Mouse (Mus musculus): ENCODE measurements around the gene Rpl14. TPM values are rescaled to one million over a fixed set of nuclear protein-coding genes. Genes with fewer than 3 reads are reported as not detected.
A peak's percentile ranks its signal among the peaks of the same experiment; 100 is the strongest.
"Not testable (repeated sequence)": the region's sequence is repeated elsewhere in the genome, so short reads cannot be mapped to it uniquely, and the experiment has no call there.

The Rpl14 gene
- 767 and 782 TPM in 2 replicates for polyA plus RNA-seq (2015; fragmentation: Nextera tagmentation; extraction: Ambion mirVana)

DNA sequence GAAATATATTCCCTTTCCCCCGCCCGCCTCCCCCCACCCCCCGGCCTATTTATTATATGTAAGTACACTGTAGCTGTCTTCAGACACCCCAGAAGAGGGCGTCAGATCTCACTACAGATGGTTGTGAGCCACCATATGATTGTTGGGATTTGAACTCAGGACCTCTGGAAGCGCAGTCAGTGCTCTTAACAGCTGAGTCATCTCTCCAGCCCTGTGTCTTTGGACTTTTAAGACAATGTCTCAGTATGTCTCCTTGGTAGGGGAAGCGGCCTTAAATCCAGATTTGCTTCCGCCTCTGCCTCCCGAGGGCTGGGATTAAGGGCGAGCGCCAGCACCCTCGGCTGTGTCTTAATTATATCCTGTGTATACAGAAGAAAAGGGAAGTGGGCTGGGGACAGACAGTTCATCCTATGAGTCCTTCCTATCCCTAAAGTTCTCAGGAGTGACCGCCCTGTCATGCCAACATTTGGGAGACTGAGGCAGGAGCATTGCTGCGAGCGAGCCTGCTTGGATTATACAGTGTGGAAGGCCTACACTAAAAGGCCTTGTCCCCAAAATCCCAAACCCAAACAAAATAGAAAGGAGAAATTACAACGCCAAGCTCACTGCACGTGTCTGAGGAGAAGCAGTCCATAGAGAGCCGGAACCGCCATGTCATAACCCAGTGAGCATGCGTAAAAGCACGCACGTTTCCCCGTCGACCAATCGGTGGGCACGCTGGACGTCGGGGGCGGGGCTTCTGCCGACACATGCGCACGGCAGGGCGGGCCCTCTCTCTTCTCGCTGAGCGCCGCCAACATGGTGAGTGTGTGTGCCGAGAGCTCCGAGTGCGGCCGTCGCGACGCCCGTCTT is at the start of gene Rpl14:
Gene Rpl14 (plus strand): TSS at position 704 of the 852 bp plus-strand sequence.
- H3K9ac ChIP-seq (ENCODE audit: low read length): peak within 1 kb of the TSS; percentile 91
- H3K4me2 ChIP-seq (ENCODE audit: low read depth, low read length): peak within 1 kb of the TSS; percentile 94
- WGBS: 3% methylated on average over 43 of the region's 43 CpGs
- peaks cover 27% of the 10 kb centered on the region for H3K36me3 ChIP-seq (ENCODE audit: control insufficient read depth, insufficient read depth, low read length)
- peak within 1 kb of the TSS; percentile 68 for H3K4me3 ChIP-seq (ENCODE audit: low read length)
- peak within 1 kb of the TSS; percentile 80 for H3K27ac ChIP-seq (ENCODE audit: low read length)
- peaks cover 14% of the 10 kb centered on the region for H3K4me1 ChIP-seq (replicated peaks; ENCODE audit: control insufficient read depth, insufficient read depth, low read length)
- no peaks in the 10 kb centered on the region for H3K27me3 ChIP-seq (ENCODE audit: control insufficient read depth, insufficient read depth, low read depth, low read length)
- H3K9me3 ChIP-seq (ENCODE audit: control insufficient read depth, low read length): no peaks in the 10 kb centered on the region
- peak; percentile 99 for ATAC-seq (ENCODE audit: low read depth)

DNA sequence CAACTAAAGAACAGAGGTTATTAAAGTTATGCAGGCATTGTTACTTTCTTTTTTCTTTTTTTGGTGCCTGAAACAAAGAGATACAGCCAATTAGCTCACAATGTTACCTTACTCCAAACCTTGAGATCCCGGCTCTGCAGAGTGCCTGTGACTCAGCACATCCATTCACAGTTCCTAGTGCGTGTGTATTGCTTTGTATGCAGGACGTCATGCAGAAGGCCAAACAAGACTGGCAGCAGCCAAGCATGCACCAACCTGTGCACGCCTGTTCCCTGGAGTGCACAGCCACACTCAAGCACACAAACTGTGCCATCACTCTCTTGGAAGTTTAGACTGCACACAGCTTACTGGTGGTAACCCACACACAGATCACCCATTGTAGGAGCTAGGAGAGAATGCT is 44.0 kb upstream of the Rpl14 start:
- no peaks in the 10 kb centered on the region for H3K27me3 ChIP-seq (ENCODE audit: control insufficient read depth, insufficient read depth, low read depth, low read length)
- no peak overlapping the region for H3K27ac ChIP-seq (ENCODE audit: low read length)
- H3K9me3 ChIP-seq (ENCODE audit: control insufficient read depth, low read length): no peaks in the 10 kb centered on the region
- no peak overlapping the region for H3K4me3 ChIP-seq (ENCODE audit: low read length)
- 69% methylated on average over 4 of the region's 4 CpGs for WGBS
- no peak overlapping the region for H3K9ac ChIP-seq (ENCODE audit: low read length)
- H3K4me1 ChIP-seq (replicated peaks; ENCODE audit: control insufficient read depth, insufficient read depth, low read length): no peaks in the 10 kb centered on the region
- no peak for ATAC-seq (ENCODE audit: low read depth)
- H3K36me3 ChIP-seq (ENCODE audit: control insufficient read depth, insufficient read depth, low read length): no peaks in the 10 kb centered on the region
- H3K4me2 ChIP-seq (ENCODE audit: low read depth, low read length): no peak overlapping the region

DNA sequence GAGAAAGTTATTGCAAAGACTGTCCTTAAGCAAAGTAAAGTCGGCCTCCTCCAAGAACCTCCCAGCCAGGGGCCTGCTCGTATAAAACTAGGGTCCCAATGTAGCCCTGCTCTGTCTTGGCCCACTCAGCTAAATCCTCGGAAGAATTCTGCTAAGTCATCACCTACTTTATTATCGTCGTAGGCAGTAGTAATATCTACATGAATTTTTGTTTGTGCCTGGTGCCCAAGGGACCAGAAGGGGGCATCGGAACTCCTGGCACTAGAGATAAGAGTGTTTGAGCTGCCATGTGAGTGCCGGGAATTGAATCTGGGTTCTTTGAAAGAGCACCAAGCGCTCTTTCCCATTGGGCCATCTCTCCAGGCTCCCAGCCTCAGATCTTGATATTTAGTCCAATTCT is 43.3 kb upstream of the Rpl14 start:
- Histone ChIP-seq H3K4me2 (ENCODE audit: low read depth, low read length) (no peak overlapping the region), H3K9me3 (ENCODE audit: control insufficient read depth, low read length) (no peaks in the 10 kb centered on the region), H3K4me3 (ENCODE audit: low read length) (no peak overlapping the region), H3K27ac (ENCODE audit: low read length) (no peak overlapping the region), H3K9ac (ENCODE audit: low read length) (no peak overlapping the region), H3K4me1 (replicated peaks; ENCODE audit: control insufficient read depth, insufficient read depth, low read length) (no peaks in the 10 kb centered on the region), H3K27me3 (ENCODE audit: control insufficient read depth, insufficient read depth, low read depth, low read length) (no peaks in the 10 kb centered on the region), H3K36me3 (ENCODE audit: control insufficient read depth, insufficient read depth, low read length) (no peaks in the 10 kb centered on the region)
- ATAC-seq (ENCODE audit: low read depth): no peak
- WGBS: 85% methylated on average over 8 of the region's 8 CpGs

DNA sequence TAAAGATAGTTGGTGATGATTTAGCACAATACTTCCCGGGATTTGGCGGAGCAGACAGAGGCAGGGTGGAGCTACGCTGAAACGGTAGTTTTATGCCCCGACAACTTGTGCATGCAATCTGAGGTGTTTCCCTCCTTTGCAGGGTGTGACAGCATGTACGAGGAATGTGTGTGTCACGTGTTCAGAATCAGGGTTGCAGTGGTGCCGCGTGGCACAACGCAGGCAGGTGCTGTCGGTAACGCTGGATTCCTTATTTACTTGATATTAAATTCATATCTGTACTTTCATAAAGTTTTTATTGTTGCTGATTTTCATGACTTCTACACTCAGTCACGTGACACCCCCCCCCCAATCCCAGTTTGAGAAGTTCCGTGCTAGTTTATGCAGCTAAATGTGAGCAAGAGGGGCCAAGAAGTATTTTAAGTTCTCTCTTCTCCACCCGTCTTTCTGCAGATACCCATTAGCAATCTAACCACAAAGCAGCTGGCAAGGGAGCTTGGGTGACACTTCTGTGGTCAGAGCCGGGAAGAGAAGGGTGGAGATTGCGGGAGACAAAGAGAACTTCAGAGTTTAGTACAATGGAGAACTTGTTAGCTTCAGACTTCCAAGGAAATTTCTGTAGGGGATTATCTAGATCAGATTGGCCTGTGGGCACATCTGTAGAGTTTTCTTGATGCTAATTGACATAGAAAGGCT is 42.3 kb upstream of the Rpl14 start:
- no peak overlapping the region for H3K4me3 ChIP-seq (ENCODE audit: low read length)
- H3K4me2 ChIP-seq (ENCODE audit: low read depth, low read length): no peak overlapping the region
- ATAC-seq (ENCODE audit: low read depth): no peak
- no peak overlapping the region for H3K9ac ChIP-seq (ENCODE audit: low read length)
- H3K36me3 ChIP-seq (ENCODE audit: control insufficient read depth, insufficient read depth, low read length): no peaks in the 10 kb centered on the region
- no peaks in the 10 kb centered on the region for H3K4me1 ChIP-seq (replicated peaks; ENCODE audit: control insufficient read depth, insufficient read depth, low read length)
- no peaks in the 10 kb centered on the region for H3K9me3 ChIP-seq (ENCODE audit: control insufficient read depth, low read length)
- 74% methylated on average over 17 of the region's 17 CpGs for WGBS
- H3K27me3 ChIP-seq (ENCODE audit: control insufficient read depth, insufficient read depth, low read depth, low read length): no peaks in the 10 kb centered on the region
- H3K27ac ChIP-seq (ENCODE audit: low read length): no peak overlapping the region

DNA sequence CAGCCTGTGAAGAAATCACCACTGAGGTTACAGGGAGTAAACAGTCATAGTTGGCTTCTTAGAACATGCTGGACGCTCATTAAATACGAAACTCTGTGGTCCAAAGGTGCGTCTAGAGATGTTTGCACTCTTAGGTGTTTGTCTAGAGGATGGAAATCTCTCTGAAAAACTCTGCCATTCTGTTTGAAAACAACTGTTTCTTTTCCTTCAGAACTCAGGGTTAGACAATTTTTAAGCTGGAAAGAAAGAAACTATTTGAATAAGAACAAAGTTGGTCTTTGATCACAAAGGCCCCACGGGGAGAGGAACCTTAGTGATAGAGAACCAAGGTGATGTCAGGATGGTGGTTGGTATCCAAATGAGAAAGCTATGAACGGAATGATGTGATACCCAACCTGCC is 40.8 kb upstream of the Rpl14 start:
- no peak for ATAC-seq (ENCODE audit: low read depth)

DNA sequence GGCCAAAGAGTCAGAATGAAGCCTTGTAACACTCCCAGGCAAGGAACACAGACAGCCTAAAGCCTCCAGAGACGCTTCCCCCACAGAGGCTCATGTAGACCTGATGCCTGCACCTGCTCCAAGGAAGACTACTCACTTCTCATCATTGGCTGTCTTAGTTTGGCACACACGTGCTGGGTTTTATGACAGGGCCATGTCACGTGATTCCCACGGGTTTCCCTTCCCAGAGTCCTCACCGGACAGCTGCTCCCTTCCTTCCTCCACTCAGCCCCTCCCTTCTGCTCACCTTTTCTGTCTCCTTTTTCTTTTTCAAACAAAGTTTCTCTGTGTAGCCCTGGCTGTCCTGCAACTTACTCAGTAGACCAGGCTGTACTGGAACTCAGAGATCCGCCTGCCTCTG is 39.2 kb upstream of the Rpl14 start:
- ATAC-seq (ENCODE audit: low read depth): no peak
- WGBS: 81% methylated on average over 6 of the region's 6 CpGs
- Histone ChIP-seq H3K27me3 (ENCODE audit: control insufficient read depth, insufficient read depth, low read depth, low read length) (no peaks in the 10 kb centered on the region), H3K27ac (ENCODE audit: low read length) (no peak overlapping the region), H3K36me3 (ENCODE audit: control insufficient read depth, insufficient read depth, low read length) (no peaks in the 10 kb centered on the region), H3K4me3 (ENCODE audit: low read length) (no peak overlapping the region), H3K4me1 (replicated peaks; ENCODE audit: control insufficient read depth, insufficient read depth, low read length) (no peaks in the 10 kb centered on the region), H3K4me2 (ENCODE audit: low read depth, low read length) (no peak overlapping the region), H3K9ac (ENCODE audit: low read length) (no peak overlapping the region), H3K9me3 (ENCODE audit: control insufficient read depth, low read length) (no peaks in the 10 kb centered on the region)

More for the DNA sequence above, 40.8 kb upstream of the Rpl14 start:
- Histone ChIP-seq H3K4me1 (replicated peaks; ENCODE audit: control insufficient read depth, insufficient read depth, low read length) (no peaks in the 10 kb centered on the region), H3K4me2 (ENCODE audit: low read depth, low read length) (no peak overlapping the region), H3K9me3 (ENCODE audit: control insufficient read depth, low read length) (no peaks in the 10 kb centered on the region), H3K9ac (ENCODE audit: low read length) (no peak overlapping the region), H3K27me3 (ENCODE audit: control insufficient read depth, insufficient read depth, low read depth, low read length) (no peaks in the 10 kb centered on the region), H3K27ac (ENCODE audit: low read length) (no peak overlapping the region), H3K4me3 (ENCODE audit: low read length) (no peak overlapping the region), H3K36me3 (ENCODE audit: control insufficient read depth, insufficient read depth, low read length) (no peaks in the 10 kb centered on the region)
- 72% methylated on average over 5 of the region's 5 CpGs for WGBS

DNA sequence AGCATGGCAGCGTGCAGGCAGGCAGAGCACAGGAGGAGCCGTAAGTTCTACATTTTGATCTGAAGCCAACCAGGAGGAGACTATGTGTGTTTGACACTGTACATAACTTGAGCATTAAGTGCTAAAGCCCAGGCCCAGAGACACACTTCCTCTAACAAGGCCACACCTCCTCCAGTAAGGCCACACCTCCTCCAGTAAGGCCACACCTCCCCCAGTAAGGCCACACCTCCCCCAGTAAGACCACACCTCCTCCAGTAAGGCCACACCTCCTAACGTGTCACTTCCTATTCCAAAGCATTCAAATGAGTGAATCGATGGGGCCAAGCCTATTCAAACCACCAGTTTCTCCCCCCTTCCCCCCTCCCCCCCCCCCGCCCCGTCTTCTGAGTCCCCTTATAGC is 38.6 kb upstream of the Rpl14 start:
- Histone ChIP-seq H3K4me2 (ENCODE audit: low read depth, low read length) (no peak overlapping the region), H3K9ac (ENCODE audit: low read length) (no peak overlapping the region), H3K27ac (ENCODE audit: low read length) (no peak overlapping the region), H3K4me3 (ENCODE audit: low read length) (no peak overlapping the region), H3K36me3 (ENCODE audit: control insufficient read depth, insufficient read depth, low read length) (no peaks in the 10 kb centered on the region), H3K4me1 (replicated peaks; ENCODE audit: control insufficient read depth, insufficient read depth, low read length) (no peaks in the 10 kb centered on the region), H3K9me3 (ENCODE audit: control insufficient read depth, low read length) (no peaks in the 10 kb centered on the region), H3K27me3 (ENCODE audit: control insufficient read depth, insufficient read depth, low read depth, low read length) (no peaks in the 10 kb centered on the region)
- no peak for ATAC-seq (ENCODE audit: low read depth)
- 82% methylated on average over 6 of the region's 6 CpGs for WGBS

DNA sequence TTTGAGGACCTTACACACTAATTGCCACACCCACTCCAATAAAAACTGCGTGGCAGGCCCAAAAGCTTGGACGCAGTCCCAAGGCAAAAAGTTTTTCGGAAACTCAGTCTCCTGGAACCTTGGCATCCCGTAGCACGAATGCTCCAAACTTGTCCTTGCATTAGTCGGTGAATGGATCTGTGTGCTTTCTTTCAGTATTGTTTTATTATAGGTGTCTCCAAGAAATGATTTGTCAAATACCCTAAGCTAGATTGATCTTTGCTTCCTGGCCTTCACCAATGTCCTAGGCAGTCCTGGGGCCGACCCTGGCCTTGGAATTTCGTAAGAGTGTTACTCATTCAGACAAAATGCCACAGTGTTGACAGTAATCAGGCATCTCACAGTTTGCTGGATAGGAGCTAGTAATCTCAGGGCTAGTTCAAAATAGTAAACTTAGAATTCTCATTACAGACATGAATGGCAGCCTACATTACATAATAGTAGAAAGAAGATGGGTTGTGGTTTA is 37.7 kb upstream of the Rpl14 start:
- H3K4me3 ChIP-seq (ENCODE audit: low read length); H3K27ac ChIP-seq (ENCODE audit: low read length); H3K9ac ChIP-seq (ENCODE audit: low read length); H3K9me3 ChIP-seq (ENCODE audit: control insufficient read depth, low read length); H3K4me1 ChIP-seq (replicated peaks; ENCODE audit: control insufficient read depth, insufficient read depth, low read length); H3K27me3 ChIP-seq (ENCODE audit: control insufficient read depth, insufficient read depth, low read depth, low read length); H3K36me3 ChIP-seq (ENCODE audit: control insufficient read depth, insufficient read depth, low read length); ATAC-seq (ENCODE audit: low read depth); H3K4me2 ChIP-seq (ENCODE audit: low read depth, low read length): not testable (repeated sequence)
- 91% methylated on average over 8 of the region's 8 CpGs for WGBS

DNA sequence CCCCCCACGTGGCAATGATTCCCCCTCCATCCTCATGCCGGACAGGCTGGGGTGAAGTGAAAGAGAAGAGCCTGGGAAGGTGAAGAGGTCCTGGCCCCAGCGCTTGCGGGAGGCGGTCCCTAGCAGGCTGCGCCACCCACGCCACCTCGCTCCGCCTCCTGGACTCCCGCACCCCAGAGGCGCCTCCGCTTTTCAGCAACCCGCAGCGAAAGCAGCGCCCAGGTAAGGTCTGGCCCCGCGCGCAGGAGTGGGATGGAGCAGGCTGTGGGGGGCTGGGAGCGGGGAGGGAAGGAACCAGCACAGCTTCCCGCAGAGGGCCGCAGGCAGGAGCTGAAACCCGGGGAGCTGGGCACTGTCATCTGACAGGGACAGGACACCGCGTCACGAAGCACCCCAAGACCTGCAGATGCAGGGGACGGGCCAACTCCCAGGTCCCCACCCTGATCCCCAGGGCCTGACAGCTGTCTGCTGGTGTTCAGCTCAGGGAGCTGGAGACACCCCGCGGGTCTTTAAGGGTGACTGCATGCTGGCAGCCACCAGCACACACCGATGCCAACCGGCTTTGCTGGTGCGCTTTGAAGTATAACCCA is 31.5 kb upstream of the Rpl14 start, which contains the start of gene Entpd3:
Gene Entpd3 (plus strand): TSS at position 157 of the 590 bp plus-strand sequence.
- Histone ChIP-seq H3K4me1 (replicated peaks; ENCODE audit: control insufficient read depth, insufficient read depth, low read length) (peaks cover 15% of the 10 kb centered on the region), H3K27ac (ENCODE audit: low read length) (peak within 1 kb of the TSS; percentile 43; the same call in 1 of the 2 replicates), H3K4me2 (ENCODE audit: low read depth, low read length) (peak within 1 kb of the TSS; percentile 70), H3K4me3 (ENCODE audit: low read length) (peak within 1 kb of the TSS; percentile 58), H3K9me3 (ENCODE audit: control insufficient read depth, low read length) (no peaks in the 10 kb centered on the region), H3K27me3 (ENCODE audit: control insufficient read depth, insufficient read depth, low read depth, low read length) (peaks cover 8% of the 10 kb centered on the region; the same call in 1 of the 2 replicates), H3K9ac (ENCODE audit: low read length) (peak within 1 kb of the TSS; percentile 65), H3K36me3 (ENCODE audit: control insufficient read depth, insufficient read depth, low read length) (no peaks in the 10 kb centered on the region)
- peak; percentile 15; the same call in 1 of the 2 replicates for ATAC-seq (ENCODE audit: low read depth)
- 2% methylated on average over 30 of the region's 31 CpGs for WGBS

Data from lung, embryonic 16.5 days (tissue).